Mouse (Mus musculus) megakaryocyte, embryonic 14.5 days (primary cell): ENCODE measurements around the gene Fdxacb1.

Experiments used
- FLI1 ChIP-seq: IDR thresholded peaks from 2 replicates; pipeline ENCODE4 v1.6.1; 2012; ENCODE audit warnings: low read length, inconsistent platforms, mixed read lengths
- GATA1 ChIP-seq: IDR thresholded peaks from 3 replicates; pipeline ENCODE4 v1.6.1; 2012; ENCODE audit warnings: mixed read lengths, low read length, inconsistent platforms, borderline replicate concordance

DNA sequence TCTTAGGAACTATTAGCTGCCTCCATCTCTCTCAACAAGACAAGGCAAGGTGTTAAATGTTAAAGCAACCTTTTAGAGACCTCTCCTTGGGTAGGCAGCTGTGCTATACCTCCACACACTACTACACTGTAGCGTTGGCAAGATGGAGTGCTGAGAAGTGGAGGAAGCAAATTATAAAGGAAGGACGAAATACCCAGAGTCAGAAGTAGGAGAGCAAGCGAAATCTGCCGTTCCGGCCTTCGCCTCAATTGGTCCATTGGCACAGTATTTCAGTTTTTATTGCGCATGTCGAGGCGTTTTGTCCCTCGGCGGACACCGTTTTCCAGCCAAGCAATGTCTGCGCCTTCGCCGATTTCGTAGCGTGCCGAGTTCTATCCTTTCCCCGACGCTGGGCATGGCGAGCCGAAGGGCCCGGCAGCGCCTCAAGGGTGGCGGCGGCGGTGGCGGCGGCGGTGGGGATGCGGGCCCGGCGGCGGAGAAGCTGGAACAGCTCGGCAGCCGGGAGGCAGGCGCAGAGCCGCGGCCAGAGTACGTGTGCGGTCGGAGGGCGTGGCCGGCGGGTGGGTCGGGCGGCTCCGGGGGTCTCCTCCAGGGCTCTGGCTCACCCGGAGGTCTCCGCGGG is 7.1 kb downstream of the Fdxacb1 start, which contains the start of the genes Alg9 and 1110032A03Rik:
- TF ChIP-seq GATA1 = no peak
- TF ChIP-seq FLI1 = no peak
